Mouse (Mus musculus) limb, embryonic 11.5 days (tissue): ENCODE measurements around the gene Spon2. TPM values are rescaled to one million over a fixed set of nuclear protein-coding genes. Genes with fewer than 3 reads are reported as not detected.

Source experiments
- ATAC-seq: fragments of 200-750 bp; cut with Nextera tagmentation; 2 replicates; pipeline ENCODE4 v1.8.0; 2017; ENCODE audit warnings: low read depth; ENCODE audit not compliant: insufficient number of reproducible peaks, low FRiP score, low TSS enrichment
- DNase-seq: peaks from one replicate; pipeline ENCODE4 v3.0.0-alpha.2; 2015; ENCODE audit warnings: low spot score
- H3K27ac ChIP-seq: fragments of 300-500 bp; sonication (generic); replicated peaks from 2 replicates; pipeline ENCODE4 v1.5.1; 2014; ENCODE audit warnings: low read depth, mild to moderate bottlenecking, low read length
- H3K27me3 ChIP-seq: fragments of 300-500 bp; sonication (generic); 2 replicates; pipeline ENCODE4 v1.6.1; 2014; ENCODE audit warnings: mild to moderate bottlenecking, low read length, mixed read lengths; ENCODE audit not compliant: control insufficient read depth, insufficient read depth
- H3K36me3 ChIP-seq: fragments of 300-500 bp; sonication (generic); 2 replicates; pipeline ENCODE4 v1.6.1; 2014; ENCODE audit warnings: mild to moderate bottlenecking, low read length, moderate library complexity, mixed read lengths; ENCODE audit not compliant: control insufficient read depth, insufficient read depth
- H3K4me1 ChIP-seq: fragments of 300-500 bp; sonication (generic); 2 replicates; pipeline ENCODE4 v1.6.1; 2014; ENCODE audit warnings: low read length, mixed read lengths; ENCODE audit not compliant: control insufficient read depth, insufficient read depth
- H3K4me2 ChIP-seq: fragments of 300-500 bp; sonication (generic); 2 replicates; pipeline ENCODE4 v1.6.1; 2014; ENCODE audit warnings: low read depth, mild to moderate bottlenecking, moderate library complexity; ENCODE audit not compliant: severe bottlenecking
- H3K4me3 ChIP-seq: fragments of 300-500 bp; sonication (generic); 2 replicates; pipeline ENCODE4 v1.5.1; 2014; ENCODE audit warnings: low read depth, low read length
- H3K9ac ChIP-seq: fragments of 300-500 bp; sonication (generic); 2 replicates; pipeline ENCODE4 v1.6.1; 2014; ENCODE audit warnings: mild to moderate bottlenecking, low read length
- H3K9me3 ChIP-seq: fragments of 300-500 bp; sonication (generic); 2 replicates; pipeline ENCODE4 v1.6.1; 2016; ENCODE audit warnings: low read length; ENCODE audit not compliant: control insufficient read depth
- WGBS: fragments of 180-500 bp; shearing (Covaris S2); extraction: QIAGEN DNeasy Blood & Tissue Kit; methylation state at CpG from one replicate; pipeline ENCODE4 v1.1.7; 2014; 5-methylcytosine and 5-hydroxymethylcytosine counted together
- polyA plus RNA-seq: library from polyadenylated mRNA; unstranded; fragments of >200 nt; fragmentation: Nextera tagmentation; extraction: Ambion mirVana; gene quantifications from 2 replicates; pipeline ENCODE4 v1.2.1, GENCODE M21; 2014

Gene Spon2
- polyA plus RNA-seq, 1 experiment from 2014 or later, result 2.0 TPM

DNA sequence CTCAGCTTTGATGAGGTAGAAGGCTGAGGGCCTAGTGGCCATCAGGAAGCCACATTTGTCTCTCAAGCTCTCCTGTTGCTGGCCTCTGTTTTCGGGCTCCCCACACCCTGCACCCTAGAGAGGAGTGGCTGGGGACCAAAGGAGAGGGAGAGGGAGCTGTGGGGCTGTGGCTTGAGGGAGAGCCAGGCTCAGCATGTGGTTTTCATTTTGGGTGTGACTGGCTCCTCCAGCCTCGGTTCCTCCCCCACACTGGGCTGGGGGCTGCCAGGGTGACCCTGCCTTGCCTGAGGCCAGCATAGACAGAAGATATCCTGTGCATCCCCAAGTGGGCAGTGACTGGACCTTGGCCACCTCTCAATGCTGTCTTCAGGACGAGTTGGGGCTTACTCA lies 20.0 kb upstream of the Spon2 start:
- Histone ChIP-seq H3K4me3 (no peak overlapping the region), H3K9me3 (no peaks in the 10 kb centered on the region), H3K4me1 (no peaks in the 10 kb centered on the region), H3K27me3 (no peaks in the 10 kb centered on the region), H3K36me3 (peaks cover 6% of the 10 kb centered on the region; the same call in 1 of the 2 replicates), H3K9ac (no peak overlapping the region), H3K4me2 (no peak overlapping the region), H3K27ac (no peak overlapping the region)
- WGBS, result 61% methylated on average over 3 of the region's 3 CpGs
- DNase-seq (no peak), ATAC-seq (0 out of 2 replicates have a peak, but pooled peaks have one; percentile 13)

DNA sequence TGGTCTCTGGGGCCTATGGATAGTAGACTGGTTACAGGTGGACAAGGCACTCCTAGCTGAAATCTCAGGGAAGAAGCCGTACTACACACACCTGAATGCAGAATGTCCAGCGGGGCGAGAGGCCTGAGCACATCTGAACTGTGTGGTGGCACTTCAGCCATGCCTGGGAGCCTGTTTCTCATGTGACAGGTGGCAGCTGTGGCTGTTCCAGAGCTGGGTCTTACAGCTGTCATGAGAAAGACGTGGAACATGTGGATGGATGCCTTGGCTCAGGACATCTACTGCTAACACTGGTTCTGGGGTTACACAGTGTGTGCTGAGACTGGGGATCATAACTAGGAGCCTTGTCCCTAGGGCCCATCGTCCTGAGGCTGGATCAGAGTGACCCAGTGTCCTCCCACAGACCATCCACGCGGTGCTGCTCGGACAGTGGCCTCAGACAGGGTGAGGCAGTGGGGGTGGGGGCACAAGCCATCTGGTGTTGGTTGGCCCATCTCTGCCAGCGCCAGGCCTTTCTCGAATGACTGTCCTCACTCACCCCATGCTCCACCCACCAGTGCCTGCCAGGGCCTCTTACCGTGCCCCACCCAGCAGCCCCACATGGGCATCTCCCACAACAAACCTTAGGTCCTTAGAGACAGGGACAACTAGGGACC lies 19.5 kb upstream of the Spon2 start:
- Histone ChIP-seq H3K36me3 (peaks cover 6% of the 10 kb centered on the region; the same call in 1 of the 2 replicates), H3K4me2 (no peak overlapping the region), H3K9me3 (no peaks in the 10 kb centered on the region), H3K9ac (no peak overlapping the region), H3K27me3 (no peaks in the 10 kb centered on the region), H3K27ac (no peak overlapping the region), H3K4me1 (no peaks in the 10 kb centered on the region), H3K4me3 (no peak overlapping the region)
- DNase-seq, result no peak
- ATAC-seq, result peak; percentile 21; the same call in 1 of the 2 replicates
- 88% methylated on average over 11 of the region's 11 CpGs for WGBS

- Histone ChIP-seq H3K27me3 (no peaks in the 10 kb centered on the region), H3K36me3 (no peaks in the 10 kb centered on the region), H3K9ac (no peak overlapping the region), H3K27ac (no peak overlapping the region), H3K4me3 (no peak overlapping the region), H3K4me2 (no peak overlapping the region), H3K9me3 (no peaks in the 10 kb centered on the region), H3K4me1 (no peaks in the 10 kb centered on the region)
- WGBS, result 51% methylated on average over 13 of the region's 13 CpGs
- no peak for ATAC-seq
- DNase-seq, result no peak
These were observed 16.3 kb upstream of the Spon2 start for GRCm38 (mm10) chr5:33234391-33235031.

DNA sequence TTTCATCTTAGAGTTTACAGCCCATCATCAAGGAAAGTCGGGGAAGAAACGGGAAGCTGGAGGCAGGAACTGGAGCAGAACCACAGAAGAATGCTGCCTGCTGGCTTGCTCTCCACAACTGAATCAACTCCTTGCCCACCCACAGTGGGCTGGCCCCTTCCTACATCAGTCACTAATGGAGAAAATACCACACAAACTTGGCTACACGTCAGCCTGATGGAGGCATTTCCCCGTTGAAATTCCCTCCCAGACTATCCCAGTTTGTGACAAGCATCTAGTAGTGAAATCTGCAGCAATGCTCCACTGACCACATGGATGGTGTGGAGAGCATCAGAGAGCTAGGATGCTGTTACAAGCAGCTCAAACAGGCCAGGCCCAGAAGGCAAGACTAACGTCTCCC lies 14.5 kb upstream of the Spon2 start:
- DNase-seq (no peak), ATAC-seq (no peak)
- Histone ChIP-seq H3K4me3 (no peak overlapping the region), H3K27me3 (no peaks in the 10 kb centered on the region), H3K36me3 (no peaks in the 10 kb centered on the region), H3K4me1 (no peaks in the 10 kb centered on the region), H3K4me2 (no peak overlapping the region), H3K27ac (no peak overlapping the region), H3K9me3 (no peaks in the 10 kb centered on the region), H3K9ac (no peak overlapping the region)
- 79% methylated on average over 5 of the region's 5 CpGs for whole genome bisulfite sequencing

DNA sequence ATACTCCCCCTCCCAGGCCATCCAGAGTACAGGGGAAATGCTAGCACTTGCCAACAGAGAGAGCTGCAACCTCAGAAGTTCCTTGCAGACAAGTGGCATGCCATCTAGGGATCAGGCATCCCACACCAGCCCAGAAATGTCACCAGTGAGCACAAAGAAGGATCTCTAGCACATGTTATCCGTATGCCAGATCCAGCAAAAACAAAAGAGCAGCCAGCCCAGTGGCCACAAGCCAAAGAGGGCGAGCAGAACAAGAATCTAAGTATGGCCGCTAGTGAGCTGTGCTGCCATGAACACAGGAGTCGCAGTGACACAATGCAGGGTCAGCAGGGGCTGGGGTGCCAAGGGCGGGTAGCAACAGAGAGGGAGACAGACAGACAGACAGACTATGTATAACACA lies 12.0 kb upstream of the Spon2 start:
- no peaks in the 10 kb centered on the region for H3K4me1 ChIP-seq
- H3K4me3 ChIP-seq, result no peak overlapping the region
- no peaks in the 10 kb centered on the region for H3K9me3 ChIP-seq
- H3K36me3 ChIP-seq, result no peaks in the 10 kb centered on the region
- H3K9ac ChIP-seq, result no peak overlapping the region
- H3K27ac ChIP-seq, result no peak overlapping the region
- no peak overlapping the region for H3K4me2 ChIP-seq
- ATAC-seq (no peak), DNase-seq (no peak)
- WGBS, result 71% methylated on average over 5 of the region's 5 CpGs
- no peaks in the 10 kb centered on the region for H3K27me3 ChIP-seq

- DNase-seq (no peak), ATAC-seq (no peak)
- Histone ChIP-seq H3K27me3 (no peaks in the 10 kb centered on the region), H3K4me2 (no peak overlapping the region), H3K9ac (no peak overlapping the region), H3K9me3 (no peaks in the 10 kb centered on the region), H3K4me3 (no peak overlapping the region), H3K36me3 (no peaks in the 10 kb centered on the region), H3K4me1 (no peaks in the 10 kb centered on the region), H3K27ac (no peak overlapping the region)
- 71% methylated on average over 5 of the region's 5 CpGs for WGBS
These were observed 10.2 kb upstream of the Spon2 start for GRCm38 (mm10) chr5:33228428-33228827.

DNA sequence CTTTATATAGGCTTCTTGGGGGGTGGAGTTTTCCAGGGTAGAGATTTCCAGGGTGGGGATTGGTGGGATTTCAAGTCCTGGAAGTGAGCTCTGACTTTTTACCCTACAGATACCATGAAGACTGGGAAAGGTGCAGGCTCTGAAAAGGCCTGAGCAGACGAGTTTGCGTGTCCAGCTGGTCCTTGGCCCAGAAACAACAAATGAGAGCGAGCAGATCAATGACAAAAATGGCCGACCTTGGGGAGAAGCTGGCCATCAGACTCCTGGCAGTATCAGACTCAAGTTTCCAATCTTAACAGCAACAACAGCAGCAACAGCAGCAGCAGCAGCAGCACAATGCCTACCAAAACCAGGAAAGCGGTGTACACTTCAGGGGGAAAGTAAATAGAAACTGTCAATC lies 7.4 kb upstream of the Spon2 start:
- Histone ChIP-seq H3K4me1 (peaks cover 4% of the 10 kb centered on the region; the same call in 1 of the 2 replicates), H3K27me3 (no peaks in the 10 kb centered on the region), H3K36me3 (no peaks in the 10 kb centered on the region), H3K4me2 (no peak overlapping the region), H3K9me3 (no peaks in the 10 kb centered on the region), H3K9ac (no peak overlapping the region), H3K4me3 (no peak overlapping the region), H3K27ac (no peak overlapping the region)
- 91% methylated on average over 5 of the region's 5 CpGs for WGBS
- no peak for ATAC-seq
- DNase-seq, result no peak

DNA sequence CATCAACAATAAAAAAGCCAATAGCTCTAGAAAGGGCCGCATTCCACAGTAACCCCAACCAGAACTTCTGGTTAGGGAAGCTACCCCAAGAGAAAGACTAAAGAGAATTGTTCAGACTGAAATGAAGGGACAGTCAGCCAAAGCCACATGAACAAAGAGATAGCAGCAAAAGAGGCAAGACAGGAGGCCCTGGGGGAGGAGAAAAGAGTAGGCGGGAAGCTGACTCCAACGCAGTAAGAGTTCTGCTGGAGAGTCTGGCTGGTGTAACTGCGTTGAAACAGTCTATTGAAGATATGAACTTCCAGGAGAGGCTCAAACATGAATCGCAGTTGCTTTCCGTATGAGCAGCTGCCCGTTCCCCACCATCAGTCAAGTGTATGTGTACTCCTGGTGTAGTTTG lies 6.2 kb upstream of the Spon2 start:
- Histone ChIP-seq H3K4me2 (no peak overlapping the region), H3K27ac (no peak overlapping the region), H3K4me1 (peaks cover 4% of the 10 kb centered on the region; the same call in 1 of the 2 replicates), H3K27me3 (no peaks in the 10 kb centered on the region), H3K9ac (no peak overlapping the region), H3K36me3 (no peaks in the 10 kb centered on the region), H3K4me3 (no peak overlapping the region), H3K9me3 (no peaks in the 10 kb centered on the region)
- 90% methylated on average over 7 of the region's 7 CpGs for WGBS
- DNase-seq (no peak), ATAC-seq (no peak)
